ENCODE assay signal across 31 mouse cellular contexts in genomic region chr2:181100087-181100486, GRCm38 (mm10). TPM values are rescaled to one million over a fixed set of nuclear protein-coding genes. Genes with fewer than 3 reads are reported as not detected.
"Had no signal": no experiment of that assay in that cellular context is flagged by ENCODE, and none has a peak within 500 bp of the region (broad histone marks: within the 10 kb centered on the region; RNA-seq: fewer than 3 reads in every experiment).

No protein-coding gene starts in this region.

- ATAC-seq: inflammation-experienced regulatory T-cells, adult 6 months had no signal

- DNase-seq: gastrocnemius, adult 2 months; gastrocnemius, postnatal 10 days; gastrocnemius, postnatal 25 days; heart, adult 18-20 months; heart, postnatal 14 days; heart, postnatal 36 days; kidney, adult 11 months; kidney, adult 2 months; kidney, adult 9 months; kidney, postnatal 14 days; kidney, postnatal 36 days; liver; liver, embryonic 13.5 days had no signal

- H3K4me1 ChIP-seq: heart, embryonic 13.5 days; heart, embryonic 15.5 days; limb, embryonic 12.5 days; liver, embryonic 13.5 days; liver, embryonic 15.5 days had no signal

- H3K36me3 ChIP-seq: heart, embryonic 13.5 days; heart, embryonic 15.5 days; kidney, embryonic 15.5 days; limb, embryonic 10.5 days; limb, embryonic 12.5 days; liver, embryonic 13.5 days; liver, embryonic 15.5 days had no signal

- H3K27me3 ChIP-seq: hindbrain, embryonic 13.5 days; hindbrain, embryonic 15.5 days; limb, embryonic 12.5 days had no signal

- H3K4me2 ChIP-seq: heart, embryonic 11.5 days; heart, embryonic 13.5 days; heart, embryonic 15.5 days; hindbrain, embryonic 13.5 days; hindbrain, embryonic 15.5 days; kidney, embryonic 15.5 days; limb, embryonic 12.5 days; liver, embryonic 11.5 days; liver, embryonic 13.5 days; liver, embryonic 15.5 days had no signal

- H3K9ac ChIP-seq: heart, embryonic 13.5 days; heart, embryonic 15.5 days; hindbrain, embryonic 13.5 days; hindbrain, embryonic 15.5 days; kidney, embryonic 15.5 days; limb, embryonic 12.5 days; liver, embryonic 13.5 days; liver, embryonic 15.5 days had no signal

- H3K9me3 ChIP-seq: heart, embryonic 13.5 days; heart, embryonic 15.5 days; hindbrain, embryonic 13.5 days; hindbrain, embryonic 15.5 days; kidney, embryonic 15.5 days; limb, embryonic 10.5 days; limb, embryonic 12.5 days; liver, embryonic 13.5 days; liver, embryonic 15.5 days had no signal

- H3K27ac ChIP-seq: gastrocnemius, adult 2 months; heart, embryonic 13.5 days; heart, embryonic 15.5 days; hindbrain, embryonic 13.5 days; hindbrain, embryonic 15.5 days; kidney, embryonic 15.5 days; kidney, postnatal 0 days; layer of hippocampus, adult 2 months; left cerebral cortex, adult 2 months; limb, embryonic 10.5 days; limb, embryonic 12.5 days; liver, embryonic 13.5 days; liver, embryonic 15.5 days had no signal

- H3K4me3 ChIP-seq: gastrocnemius, adult 2 months; heart, embryonic 13.5 days; heart, embryonic 15.5 days; hindbrain, embryonic 13.5 days; hindbrain, embryonic 15.5 days; kidney, embryonic 15.5 days; layer of hippocampus, adult 2 months; left cerebral cortex, adult 2 months; limb, embryonic 10.5 days; limb, embryonic 12.5 days; liver, embryonic 13.5 days; liver, embryonic 15.5 days had no signal

RNA-seq across cellular contexts. Expression of gene Kcnq2, which starts 35.0 kb away (rescaled TPM):
- total RNA-seq: gastrocnemius, adult 2 months; gastrocnemius, postnatal 25 days; gastrocnemius, postnatal 4 days; granulocyte monocyte progenitor cell, adult 5-6 weeks; heart, postnatal 36 days; hematopoietic stem cell, adult 5-6 weeks had no signal
- polyA plus RNA-seq: heart, postnatal 0 days; kidney, postnatal 0 days had no signal

RNA-seq across cellular contexts. Expression of gene Eef1a2, which starts 56.7 kb away (rescaled TPM):
- total RNA-seq: granulocyte monocyte progenitor cell, adult 5-6 weeks; hematopoietic stem cell, adult 5-6 weeks had no signal
- polyA plus RNA-seq: inflammation-experienced regulatory T-cells, adult 6 months; limb, embryonic 10.5 days; liver, embryonic 11.5 days; liver, embryonic 13.5 days; liver, embryonic 15.5 days had no signal

RNA-seq across cellular contexts. Expression of gene Chrna4, which starts 56.7 kb away (rescaled TPM):
- total RNA-seq: gastrocnemius, adult 2 months; granulocyte monocyte progenitor cell, adult 5-6 weeks; heart, adult 18-20 months; heart, postnatal 36 days; hematopoietic stem cell, adult 5-6 weeks had no signal
- polyA plus RNA-seq: inflammation-experienced regulatory T-cells, adult 6 months had no signal
